Mouse (Mus musculus): Measurements from ENCODE around the gene Neurog1. TPM values are rescaled to one million over a fixed set of nuclear protein-coding genes. Genes with fewer than 3 reads are reported as not detected.

Neurog1 gene
- polyA plus RNA-seq, 2 experiments, result not detected

GRCm38 (mm10) chr13:56228790-56229189, 23.2 kb downstream of the Neurog1 start:
- no peaks in the 10 kb centered on the region for H3K36me3 ChIP-seq (replicated peaks; ENCODE audit: control insufficient read depth, insufficient read depth, low read depth)
- no peak overlapping the region for H3K9ac ChIP-seq (replicated peaks)
- DNase-seq (ENCODE audit: low read depth in 3 of 3, low spot score in 3 of 3) (no peak), ATAC-seq (ENCODE audit: insufficient read depth) (no peak)
- no peak overlapping the region for H3K27ac ChIP-seq
- H3K9me3 ChIP-seq (ENCODE audit: control insufficient read depth, low read length), result no peaks in the 10 kb centered on the region
- peaks cover 7% of the 10 kb centered on the region for H3K27me3 ChIP-seq (ENCODE audit: control insufficient read depth, insufficient read depth, low read length)
- WGBS (ENCODE audit: insufficient replicate concordance), result 21% methylated on average over 7 of the region's 7 CpGs
- H3K4me1 ChIP-seq (replicated peaks; ENCODE audit: control insufficient read depth in 2 of 2, insufficient read depth in 2 of 2, low read length in 1 of 2), result no peaks in the 10 kb centered on the region
- no peak overlapping the region for H3K4me3 ChIP-seq (ENCODE audit: insufficient read depth in 1 of 2, low read depth in 2 of 2, low read length in 2 of 2)
- no peak overlapping the region for H3K4me2 ChIP-seq (ENCODE audit: low read depth)
- TF ChIP-seq CTCF (IDR thresholded peaks at IDR 0.05; ENCODE audit: low read depth), result no peak
- no peak for TF ChIP-seq EP300 (IDR thresholded peaks at IDR 0.05; ENCODE audit: low read depth)

- no peaks in the 10 kb centered on the region for H3K9me3 ChIP-seq (ENCODE audit: control insufficient read depth, low read length)
- no peaks in the 10 kb centered on the region for H3K4me1 ChIP-seq (replicated peaks; ENCODE audit: control insufficient read depth in 2 of 2, insufficient read depth in 2 of 2, low read length in 1 of 2)
- no peaks in the 10 kb centered on the region for H3K36me3 ChIP-seq (replicated peaks; ENCODE audit: control insufficient read depth, insufficient read depth, low read depth)
- ATAC-seq (ENCODE audit: insufficient read depth), result no peak
- WGBS (ENCODE audit: insufficient replicate concordance), result 23% methylated on average over 10 of the region's 10 CpGs
- TF ChIP-seq EP300 (IDR thresholded peaks at IDR 0.05; ENCODE audit: low read depth) (no peak), CTCF (IDR thresholded peaks at IDR 0.05; ENCODE audit: low read depth) (no peak)
- H3K27ac ChIP-seq, result no peak overlapping the region
- H3K9ac ChIP-seq (replicated peaks), result no peak overlapping the region
- no peak overlapping the region for H3K4me2 ChIP-seq (ENCODE audit: low read depth)
- H3K27me3 ChIP-seq (ENCODE audit: control insufficient read depth, insufficient read depth, low read length), result peaks cover 32% of the 10 kb centered on the region
- DNase-seq (ENCODE audit: low read depth in 3 of 3, low spot score in 3 of 3), result no peak
- H3K4me3 ChIP-seq (ENCODE audit: insufficient read depth in 1 of 2, low read depth in 2 of 2, low read length in 2 of 2), result no peak overlapping the region
Observed at GRCm38 (mm10) chr13:56226175-56226954, 25.6 kb downstream of the Neurog1 start.

- H3K27ac ChIP-seq, result no peak overlapping the region
- H3K9me3 ChIP-seq (ENCODE audit: control insufficient read depth, low read length), result no peaks in the 10 kb centered on the region
- TF ChIP-seq CTCF (IDR thresholded peaks at IDR 0.05; ENCODE audit: low read depth), result no peak
- TF ChIP-seq EP300 (IDR thresholded peaks at IDR 0.05; ENCODE audit: low read depth), result no peak
- DNase-seq (ENCODE audit: low read depth in 3 of 3, low spot score in 3 of 3) (no peak), ATAC-seq (ENCODE audit: insufficient read depth) (no peak)
- WGBS (ENCODE audit: insufficient replicate concordance), result 3% methylated on average over 21 of the region's 21 CpGs
- no peaks in the 10 kb centered on the region for H3K4me1 ChIP-seq (replicated peaks; ENCODE audit: control insufficient read depth in 2 of 2, insufficient read depth in 2 of 2, low read length in 1 of 2)
- peaks cover 49% of the 10 kb centered on the region for H3K27me3 ChIP-seq (ENCODE audit: control insufficient read depth, insufficient read depth, low read length)
- no peak overlapping the region for H3K4me3 ChIP-seq (ENCODE audit: insufficient read depth in 1 of 2, low read depth in 2 of 2, low read length in 2 of 2)
- H3K4me2 ChIP-seq (ENCODE audit: low read depth), result no peak overlapping the region
- H3K36me3 ChIP-seq (replicated peaks; ENCODE audit: control insufficient read depth, insufficient read depth, low read depth), result no peaks in the 10 kb centered on the region
- no peak overlapping the region for H3K9ac ChIP-seq (replicated peaks)
Observed at GRCm38 (mm10) chr13:56223625-56224024, 28.3 kb downstream of the Neurog1 start.

- no peak overlapping the region for H3K9ac ChIP-seq (replicated peaks)
- H3K27ac ChIP-seq, result no peak overlapping the region
- no peak for ATAC-seq (ENCODE audit: insufficient read depth)
- no peak for DNase-seq (ENCODE audit: low read depth in 3 of 3, low spot score in 3 of 3)
- TF ChIP-seq EP300 (IDR thresholded peaks at IDR 0.05; ENCODE audit: low read depth) (no peak), CTCF (IDR thresholded peaks at IDR 0.05; ENCODE audit: low read depth) (no peak)
- H3K4me1 ChIP-seq (replicated peaks; ENCODE audit: control insufficient read depth in 2 of 2, insufficient read depth in 2 of 2, low read length in 1 of 2), result no peaks in the 10 kb centered on the region
- H3K36me3 ChIP-seq (replicated peaks; ENCODE audit: control insufficient read depth, insufficient read depth, low read depth), result no peaks in the 10 kb centered on the region
- no peak overlapping the region for H3K4me3 ChIP-seq (ENCODE audit: insufficient read depth in 1 of 2, low read depth in 2 of 2, low read length in 2 of 2)
- WGBS (ENCODE audit: insufficient replicate concordance), result 6% methylated on average over 4 of the region's 4 CpGs
- H3K27me3 ChIP-seq (ENCODE audit: control insufficient read depth, insufficient read depth, low read length), result peaks cover 49% of the 10 kb centered on the region
- no peak overlapping the region for H3K4me2 ChIP-seq (ENCODE audit: low read depth)
- H3K9me3 ChIP-seq (ENCODE audit: control insufficient read depth, low read length), result no peaks in the 10 kb centered on the region
Observed at GRCm38 (mm10) chr13:56222849-56223246, 29.1 kb downstream of the Neurog1 start.

- no peak overlapping the region for H3K4me3 ChIP-seq (ENCODE audit: insufficient read depth in 1 of 2, low read depth in 2 of 2, low read length in 2 of 2)
- H3K27me3 ChIP-seq (ENCODE audit: control insufficient read depth, insufficient read depth, low read length), result peaks cover 49% of the 10 kb centered on the region
- H3K9me3 ChIP-seq (ENCODE audit: control insufficient read depth, low read length), result no peaks in the 10 kb centered on the region
- no peaks in the 10 kb centered on the region for H3K36me3 ChIP-seq (replicated peaks; ENCODE audit: control insufficient read depth, insufficient read depth, low read depth)
- ATAC-seq (ENCODE audit: insufficient read depth), result no peak
- 3% methylated on average over 50 of the region's 50 CpGs for WGBS (ENCODE audit: insufficient replicate concordance)
- TF ChIP-seq EP300 (IDR thresholded peaks at IDR 0.05; ENCODE audit: low read depth) (no peak), CTCF (IDR thresholded peaks at IDR 0.05; ENCODE audit: low read depth) (no peak)
- H3K27ac ChIP-seq, result no peak overlapping the region
- H3K4me2 ChIP-seq (ENCODE audit: low read depth), result no peak overlapping the region
- no peak overlapping the region for H3K9ac ChIP-seq (replicated peaks)
- no peaks in the 10 kb centered on the region for H3K4me1 ChIP-seq (replicated peaks; ENCODE audit: control insufficient read depth in 2 of 2, insufficient read depth in 2 of 2, low read length in 1 of 2)
- DNase-seq (ENCODE audit: low read depth in 3 of 3, low spot score in 3 of 3), result no peak
Observed at GRCm38 (mm10) chr13:56221995-56222848, 29.7 kb downstream of the Neurog1 start.

Measured in liver, embryonic 14.5 days (tissue).